Mouse (Mus musculus) forebrain, embryonic 11.5 days (tissue): Measurements from ENCODE around the gene P3h2. TPM values are rescaled to one million over a fixed set of nuclear protein-coding genes. Genes with fewer than 3 reads are reported as not detected.

ENCODE experiments used
- ATAC-seq: fragments of 200-750 bp; cut with Nextera tagmentation; replicated peaks from 2 replicates; pipeline ENCODE4 v1.8.0; 2017; ENCODE audit warnings: moderate TSS enrichment; ENCODE audit not compliant: low FRiP score
- DNase-seq: peaks from one replicate; pipeline ENCODE4 v3.0.0-alpha.2; 2017; ENCODE audit warnings: low spot score
- H3K27ac ChIP-seq: fragments of 300-500 bp; sonication (generic); 2 replicates; pipeline ENCODE4 v1.5.1; 2014; ENCODE audit warnings: low read depth, low read length
- H3K27me3 ChIP-seq: fragments of 300-500 bp; sonication (generic); 2 replicates; pipeline ENCODE4 v1.6.1; 2014; ENCODE audit warnings: mild to moderate bottlenecking, low read length, mixed read lengths; ENCODE audit not compliant: control insufficient read depth, insufficient read depth
- H3K36me3 ChIP-seq: fragments of 300-500 bp; sonication (generic); 2 replicates; pipeline ENCODE4 v1.6.1; 2014; ENCODE audit warnings: mild to moderate bottlenecking, low read length, moderate library complexity, mixed read lengths; ENCODE audit not compliant: control insufficient read depth, insufficient read depth
- H3K4me1 ChIP-seq: fragments of 300-500 bp; sonication (generic); replicated peaks from 2 replicates; pipeline ENCODE4 v1.6.1; 2014; ENCODE audit warnings: low read length, mixed read lengths; ENCODE audit not compliant: control insufficient read depth, insufficient read depth
- H3K4me2 ChIP-seq: fragments of 300-500 bp; sonication (generic); 2 replicates; pipeline ENCODE4 v1.6.1; 2014; ENCODE audit warnings: low read depth, mild to moderate bottlenecking, low read length, moderate library complexity, mixed read lengths; ENCODE audit not compliant: severe bottlenecking
- H3K4me3 ChIP-seq: fragments of 300-500 bp; sonication (generic); 2 replicates; pipeline ENCODE4 v1.5.1; 2014; ENCODE audit warnings: low read depth, low read length
- H3K9ac ChIP-seq: fragments of 300-500 bp; sonication (generic); 2 replicates; pipeline ENCODE4 v1.6.1; 2014; ENCODE audit warnings: low read length
- H3K9me3 ChIP-seq: fragments of 300-500 bp; sonication (generic); 2 replicates; pipeline ENCODE4 v1.6.1; 2016; ENCODE audit warnings: low read length, mixed read lengths; ENCODE audit not compliant: control insufficient read depth
- WGBS: fragments of 180-500 bp; shearing (Covaris S2); extraction: QIAGEN DNeasy Blood & Tissue Kit; methylation state at CpG from one replicate; pipeline ENCODE4 v1.1.7; 2014; 5-methylcytosine and 5-hydroxymethylcytosine counted together
- polyA plus RNA-seq: library from polyadenylated mRNA; unstranded; fragments of >200 nt; fragmentation: Nextera tagmentation; extraction: Ambion mirVana; gene quantifications from 2 replicates; pipeline ENCODE4 v1.2.1, GENCODE M21; 2014

Gene P3h2
- polyA plus RNA-seq, 1 experiment from 2014 or later: 3.3 TPM

- 70% methylated on average over 1 of the region's 1 CpGs for WGBS
- H3K4me1 ChIP-seq: no peaks in the 10 kb centered on the region
- no peaks in the 10 kb centered on the region for H3K9me3 ChIP-seq
Observed at GRCm38 (mm10) chr16:25948067-25948466, 157.5 kb downstream of the P3h2 start.

GRCm38 (mm10) chr16:25945151-25945955, 160.2 kb downstream of the P3h2 start:
- WGBS: 72% methylated on average over 12 of the region's 12 CpGs
- Histone ChIP-seq H3K36me3 (no peaks in the 10 kb centered on the region), H3K9ac (no peak overlapping the region), H3K9me3 (no peaks in the 10 kb centered on the region), H3K4me2 (no peak overlapping the region), H3K27ac (no peak overlapping the region), H3K4me1 (no peaks in the 10 kb centered on the region), H3K27me3 (no peaks in the 10 kb centered on the region), H3K4me3 (no peak overlapping the region)
- no peak for DNase-seq
- ATAC-seq: no peak

More at GRCm38 (mm10) chr16:25948067-25948466, 157.5 kb downstream of the P3h2 start:
- H3K36me3 ChIP-seq: no peaks in the 10 kb centered on the region
- ATAC-seq (no peak), DNase-seq (no peak)
- no peak overlapping the region for H3K9ac ChIP-seq
- H3K27me3 ChIP-seq: no peaks in the 10 kb centered on the region
- H3K4me2 ChIP-seq: no peak overlapping the region
- no peak overlapping the region for H3K27ac ChIP-seq
- no peak overlapping the region for H3K4me3 ChIP-seq

GRCm38 (mm10) chr16:25942261-25942660, 163.3 kb downstream of the P3h2 start:
- ATAC-seq: no peak
- no peak for DNase-seq
- Histone ChIP-seq H3K9ac (no peak overlapping the region), H3K27ac (no peak overlapping the region), H3K27me3 (no peaks in the 10 kb centered on the region), H3K36me3 (no peaks in the 10 kb centered on the region), H3K4me1 (no peaks in the 10 kb centered on the region), H3K4me2 (no peak overlapping the region), H3K4me3 (no peak overlapping the region), H3K9me3 (no peaks in the 10 kb centered on the region)
- 79% methylated on average over 4 of the region's 4 CpGs for WGBS

- H3K4me3 ChIP-seq: no peak overlapping the region
- no peak for ATAC-seq
- no peaks in the 10 kb centered on the region for H3K4me1 ChIP-seq
- 84% methylated on average over 2 of the region's 2 CpGs for WGBS
- H3K27ac ChIP-seq: no peak overlapping the region
- no peak overlapping the region for H3K9ac ChIP-seq
- H3K36me3 ChIP-seq: no peaks in the 10 kb centered on the region
- no peak overlapping the region for H3K4me2 ChIP-seq
- DNase-seq: no peak
- no peaks in the 10 kb centered on the region for H3K27me3 ChIP-seq
- no peaks in the 10 kb centered on the region for H3K9me3 ChIP-seq
Observed at GRCm38 (mm10) chr16:25934181-25934580, 171.4 kb downstream of the P3h2 start.

- no peak overlapping the region for H3K27ac ChIP-seq
- 68% methylated on average over 1 of the region's 1 CpGs for WGBS
- DNase-seq: no peak
Observed at GRCm38 (mm10) chr16:25912185-25912584, 193.4 kb downstream of the P3h2 start.

More at GRCm38 (mm10) chr16:25912185-25912584, 193.4 kb downstream of the P3h2 start:
- ATAC-seq: no peak
- H3K9me3 ChIP-seq: no peaks in the 10 kb centered on the region
- H3K36me3 ChIP-seq: no peaks in the 10 kb centered on the region
- H3K4me1 ChIP-seq: no peaks in the 10 kb centered on the region
- H3K9ac ChIP-seq: no peak overlapping the region
- H3K4me2 ChIP-seq: no peak overlapping the region
- H3K27me3 ChIP-seq: no peaks in the 10 kb centered on the region
- H3K4me3 ChIP-seq: no peak overlapping the region
